Comparison of ENCODE assay signal across 21 mouse cellular contexts in the genomic region with DNA sequence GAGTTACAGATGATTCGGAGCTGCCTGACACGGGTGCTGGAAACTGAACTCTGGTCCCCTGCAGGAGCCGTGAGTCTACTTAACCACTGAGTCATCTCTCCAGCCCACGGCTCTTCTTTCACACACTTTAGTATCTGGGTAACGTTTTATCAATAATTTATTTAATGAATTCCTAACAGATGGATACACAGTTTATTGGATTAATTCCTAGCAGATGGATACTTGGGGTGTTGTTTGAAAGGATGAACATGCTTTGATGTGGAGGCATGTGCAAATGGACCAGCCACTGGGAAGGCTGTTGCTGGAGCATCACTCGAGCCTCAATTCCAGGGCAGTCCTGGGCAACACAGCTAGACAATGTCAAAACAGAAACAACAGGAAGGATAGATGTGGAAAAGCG. TPM values are rescaled to one million over a fixed set of nuclear protein-coding genes. Genes with fewer than 3 reads are reported as not detected.
DNase-seq lines count a peak whose midpoint lies in the region; ATAC-seq and TF ChIP-seq lines count a peak whose summit lies in the region.
"Had no signal": no experiment of that assay in that cellular context is flagged by ENCODE, and none has a peak within 500 bp of the region (broad histone marks: within the 10 kb centered on the region; RNA-seq: fewer than 3 reads in every experiment).

No protein-coding gene starts in this region.

- no peak overlapping the region for H3K27ac ChIP-seq in intestine, embryonic 14.5 days (ENCODE audit: low read depth)
- no peak overlapping the region for H3K27ac ChIP-seq in intestine, postnatal 0 days (ENCODE audit: low read depth, low read length)
- H3K27ac ChIP-seq: embryonic facial prominence, embryonic 13.5 days; embryonic facial prominence, embryonic 15.5 days; forebrain, embryonic 10.5 days; forebrain, embryonic 12.5 days had no signal

- H3K36me3 ChIP-seq in intestine, embryonic 14.5 days (ENCODE audit: control insufficient read depth, insufficient read depth, low read length), result no peaks in the 10 kb centered on the region
- H3K36me3 ChIP-seq in intestine, postnatal 0 days (ENCODE audit: control insufficient read depth, insufficient read depth), result no peaks in the 10 kb centered on the region
- H3K36me3 ChIP-seq: embryonic facial prominence, embryonic 15.5 days had no signal

- no peak for TF ChIP-seq CTCF in intestine, postnatal 0 days (IDR thresholded peaks at IDR 0.05; ENCODE audit: low read depth)

- peak; percentile 31 for DNase-seq in intestine, embryonic 14.5 days (ENCODE audit: low spot score)
- DNase-seq in layer of hippocampus, adult 9-11 months, result peak; percentile 34
- DNase-seq in layer of hippocampus, adult 9-10 months (ENCODE audit: low spot score), result no peak
- DNase-seq: adrenal gland, adult 2 months; adrenal gland, postnatal 10 days; adrenal gland, postnatal 25 days; cerebellum, adult 11 months; cerebellum, adult 18-20 months; cerebellum, adult 8-10 months; cerebellum, adult 9-11 months; cerebellum, postnatal 14 days; cerebellum, postnatal 36 days; embryo, embryonic 11 days had no signal

- H3K27me3 ChIP-seq in intestine, embryonic 14.5 days (replicated peaks; ENCODE audit: control insufficient read depth, insufficient read depth, low read length), result no peaks in the 10 kb centered on the region
- H3K27me3 ChIP-seq in intestine, postnatal 0 days (replicated peaks; ENCODE audit: control insufficient read depth, insufficient read depth, low read length), result no peaks in the 10 kb centered on the region
- H3K27me3 ChIP-seq: embryonic facial prominence, embryonic 13.5 days; embryonic facial prominence, embryonic 15.5 days; forebrain, embryonic 12.5 days had no signal

- ATAC-seq in intestine, embryonic 14.5 days (replicated peaks; ENCODE audit: low FRiP score, low TSS enrichment, low read depth), result no peak
- ATAC-seq in intestine, postnatal 0 days, result no peak
- ATAC-seq: forebrain, embryonic 14.5 days; forebrain, embryonic 16.5 days had no signal

- 81% methylated on average over 7 of the region's 7 CpGs for WGBS in intestine, embryonic 14.5 days
- WGBS in intestine, postnatal 0 days, result 89% methylated on average over 7 of the region's 7 CpGs

- no peaks in the 10 kb centered on the region; the same call in none of the 2 replicates for H3K4me1 ChIP-seq in intestine, embryonic 14.5 days (replicated peaks; ENCODE audit: control insufficient read depth, insufficient read depth, low read length)
- no peaks in the 10 kb centered on the region for H3K4me1 ChIP-seq in intestine, postnatal 0 days (replicated peaks; ENCODE audit: control insufficient read depth, insufficient read depth, low read length)
- H3K4me1 ChIP-seq: embryonic facial prominence, embryonic 13.5 days; embryonic facial prominence, embryonic 15.5 days had no signal

- no peaks in the 10 kb centered on the region for H3K9me3 ChIP-seq in intestine, embryonic 14.5 days (ENCODE audit: control insufficient read depth, low read length)
- H3K9me3 ChIP-seq in intestine, postnatal 0 days (ENCODE audit: control insufficient read depth), result no peaks in the 10 kb centered on the region; the same call in 1 of the 2 replicates
- H3K9me3 ChIP-seq: embryonic facial prominence, embryonic 13.5 days; embryonic facial prominence, embryonic 15.5 days; forebrain, embryonic 12.5 days had no signal

- no peak overlapping the region for H3K4me2 ChIP-seq in intestine, embryonic 14.5 days (ENCODE audit: low read length)
- no peak overlapping the region for H3K4me2 ChIP-seq in intestine, postnatal 0 days (replicated peaks; ENCODE audit: low read depth)
- H3K4me2 ChIP-seq: embryonic facial prominence, embryonic 13.5 days; embryonic facial prominence, embryonic 15.5 days; forebrain, embryonic 12.5 days had no signal

- H3K9ac ChIP-seq in intestine, embryonic 14.5 days (ENCODE audit: low read length), result no peak overlapping the region
- no peak overlapping the region for H3K9ac ChIP-seq in intestine, postnatal 0 days (ENCODE audit: low read depth, low read length)
- H3K9ac ChIP-seq: embryonic facial prominence, embryonic 13.5 days; embryonic facial prominence, embryonic 15.5 days; forebrain, embryonic 12.5 days had no signal

- H3K4me3 ChIP-seq in intestine, embryonic 14.5 days (ENCODE audit: low read depth, low read length), result no peak overlapping the region
- no peak overlapping the region for H3K4me3 ChIP-seq in intestine, postnatal 0 days (ENCODE audit: low read depth, low read length)
- H3K4me3 ChIP-seq: embryonic facial prominence, embryonic 13.5 days; embryonic facial prominence, embryonic 15.5 days; erythroblast, embryonic 14.5 days; forebrain, embryonic 10.5 days; forebrain, embryonic 12.5 days had no signal

RNA-seq across cellular contexts. Expression of gene Tmeff1, which starts 11.1 kb away (rescaled TPM):
- polyA plus RNA-seq in intestine, embryonic 14.5 days (2014; fragmentation: Nextera tagmentation; extraction: Ambion mirVana), result 49.8 and 64.5 TPM in 2 replicates
- polyA plus RNA-seq in intestine, postnatal 0 days (2015; fragmentation: Nextera tagmentation; extraction: Ambion mirVana), result 7.8 and 10.2 TPM in 2 replicates

RNA-seq across cellular contexts. Expression of gene Msantd3, which starts 56.4 kb away (rescaled TPM):
- polyA plus RNA-seq in intestine, embryonic 14.5 days (2014; fragmentation: Nextera tagmentation; extraction: Ambion mirVana), result 21.0 and 25.4 TPM in 2 replicates
- 6.8 and 7.0 TPM in 2 replicates for polyA plus RNA-seq in intestine, postnatal 0 days (2015; fragmentation: Nextera tagmentation; extraction: Ambion mirVana)
- polyA plus RNA-seq: erythroblast, embryonic 14.5 days had no signal
